Mouse (Mus musculus): Measurements from ENCODE around the gene Ddx51.

DNA sequence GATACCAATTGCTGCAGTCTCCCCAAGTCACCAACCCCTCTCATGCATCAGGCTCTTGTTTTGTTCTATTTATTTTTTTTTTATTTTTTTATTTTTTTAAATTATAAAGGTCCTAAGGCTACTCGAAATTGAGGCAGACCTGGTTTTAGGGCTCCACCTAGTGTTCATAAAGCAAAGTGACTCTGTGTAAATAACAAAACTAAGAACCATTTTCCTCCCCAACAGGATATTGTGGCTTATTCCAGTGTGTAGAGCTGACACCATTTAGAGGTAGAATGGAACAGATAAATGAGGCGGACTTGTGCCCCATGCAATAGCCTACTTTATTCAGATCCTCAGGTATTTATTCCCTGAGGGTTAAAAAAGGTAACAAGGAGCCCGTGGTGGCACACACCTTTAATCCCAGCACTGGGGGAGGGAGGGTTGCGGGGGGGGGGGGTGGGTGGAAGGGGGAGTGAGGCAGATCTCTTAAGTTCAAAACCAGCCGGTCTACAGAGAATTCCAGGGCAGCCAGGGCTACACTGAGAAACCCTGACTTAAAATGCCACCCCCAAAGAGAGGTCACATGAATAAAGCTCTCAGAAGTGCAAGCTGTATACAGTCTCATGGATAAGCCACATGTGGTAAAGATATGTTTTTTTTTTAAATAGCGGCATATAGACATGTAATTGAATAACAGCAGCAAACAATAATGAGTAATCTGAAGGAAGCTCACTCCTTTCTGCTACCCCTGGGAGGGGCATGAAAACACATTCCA lies 17.1 kb upstream of the Ddx51 start:
- peak; percentile 72 for TF ChIP-seq CTCF (IDR thresholded peaks at IDR 0.05; ENCODE audit: low read depth)
- TF ChIP-seq EP300 (IDR thresholded peaks at IDR 0.05; ENCODE audit: low read depth) = no peak

All from heart, postnatal 0 days (tissue).